9 mouse cellular contexts compared by ENCODE assay signal in genomic region chr12:103242591-103243025, GRCm38 (mm10). TPM values are rescaled to one million over a fixed set of nuclear protein-coding genes. Genes with fewer than 3 reads are reported as not detected.
DNase-seq lines count a peak whose midpoint lies in the region; ATAC-seq and TF ChIP-seq lines count a peak whose summit lies in the region.
"Had no signal": no experiment of that assay in that cellular context is flagged by ENCODE, and none has a peak within 500 bp of the region (broad histone marks: within the 10 kb centered on the region; RNA-seq: fewer than 3 reads in every experiment).

No protein-coding gene starts in this region.

- H3K36me3 ChIP-seq in intestine, embryonic 15.5 days: no peaks in the 10 kb centered on the region
- H3K36me3 ChIP-seq in midbrain, embryonic 10.5 days: no peaks in the 10 kb centered on the region
- H3K36me3 ChIP-seq in small intestine, adult 2 months (ENCODE audit: control insufficient read depth, insufficient read depth, low read length): no peaks in the 10 kb centered on the region

- H3K4me2 ChIP-seq in intestine, embryonic 15.5 days (replicated peaks): peak overlapping the region; percentile 96

- H3K9me3 ChIP-seq in intestine, embryonic 15.5 days: no peaks in the 10 kb centered on the region
- no peaks in the 10 kb centered on the region for H3K9me3 ChIP-seq in midbrain, embryonic 10.5 days (replicated peaks)

- no peak for TF ChIP-seq POLR2A in small intestine, adult 2 months (IDR thresholded peaks at IDR 0.05; ENCODE audit: low read depth, low read length)

- H3K4me3 ChIP-seq in intestine, embryonic 15.5 days (replicated peaks): peak overlapping the region; percentile 72
- peak overlapping the region; percentile 69 for H3K4me3 ChIP-seq in midbrain, embryonic 10.5 days
- H3K4me3 ChIP-seq in small intestine, adult 2 months (ENCODE audit: low read depth, low read length): peak overlapping the region; percentile 57
- H3K4me3 ChIP-seq: myocyte had no signal

- 0% methylated on average over 34 of the region's 34 CpGs for WGBS in intestine, embryonic 15.5 days
- under 1% methylated on average over 34 of the region's 34 CpGs for WGBS in midbrain, embryonic 10.5 days
- 1% methylated on average over 34 of the region's 34 CpGs for WGBS in small intestine, adult 2 months

- intact Hi-C loops in gastrocnemius, postnatal 14 days (cut with DNase I; ENCODE audit: low total_unique reads): no loop called here
- intact Hi-C loops in left cerebral cortex, postnatal 25 days (cut with DNase I): loop anchor here (1.0 kb wide), 2 partner anchors 53 to 98 kb away; no protein-coding TSS in a partner anchor

- peak overlapping the region; percentile 83 for H3K27ac ChIP-seq in intestine, embryonic 15.5 days
- H3K27ac ChIP-seq in midbrain, embryonic 10.5 days (replicated peaks): peak overlapping the region; percentile 92
- H3K27ac ChIP-seq in small intestine, adult 2 months (ENCODE audit: insufficient read depth, low read depth, low read length): no peak overlapping the region

- H3K27me3 ChIP-seq in intestine, embryonic 15.5 days (replicated peaks): peaks cover 21% of the 10 kb centered on the region
- peaks cover 67% of the 10 kb centered on the region for H3K27me3 ChIP-seq in midbrain, embryonic 10.5 days (ENCODE audit: low read depth, poor library complexity, severe bottlenecking)
- H3K27me3 ChIP-seq in small intestine, adult 2 months (ENCODE audit: control insufficient read depth, insufficient read depth, low read length): peaks cover 14% of the 10 kb centered on the region

- ATAC-seq in intestine, embryonic 15.5 days: peak; percentile 77
- ATAC-seq in inflammation-experienced regulatory T-cells, adult 6 months: no peak

- peak; percentile 77 to 88 for DNase-seq in adrenal gland, adult (ENCODE audit: inconsistent age in 2 of 2, low spot score in 1 of 2)
- peak; percentile 63 for DNase-seq in embryo, embryonic 10 days (ENCODE audit: low spot score)
- DNase-seq in gastrocnemius, postnatal 14 days: peak; percentile 63
- DNase-seq in left cerebral cortex, postnatal 25 days (ENCODE audit: low spot score in 2 of 2): peak; percentile 57 to 67
- DNase-seq in midbrain, embryonic 10.5 days (ENCODE audit: low spot score): peak; percentile 66

- H3K4me1 ChIP-seq in intestine, embryonic 15.5 days (replicated peaks): peaks cover 10% of the 10 kb centered on the region; the same call in 1 of the 2 replicates
- peaks cover 45% of the 10 kb centered on the region for H3K4me1 ChIP-seq in midbrain, embryonic 10.5 days
- no peaks in the 10 kb centered on the region for H3K4me1 ChIP-seq in small intestine, adult 2 months (ENCODE audit: control insufficient read depth, insufficient read depth, insufficient read length, low read length)

- TF ChIP-seq CTCF in small intestine, adult 2 months (IDR thresholded peaks at IDR 0.05; ENCODE audit: extremely low read depth, insufficient read length, insufficient replicate concordance, low read depth, low read length): no peak

- peak overlapping the region; percentile 77 for H3K9ac ChIP-seq in intestine, embryonic 15.5 days

RNA-seq across cellular contexts. Expression of gene Prima1, which starts 0.7 kb away (rescaled TPM):
- 10 to 100 TPM in 1 of 2 experiments, 1 to 10 TPM in 1; 2.3 to 14.0 TPM for total RNA-seq in gastrocnemius, postnatal 14 days (2021)
- polyA plus RNA-seq in intestine, embryonic 15.5 days (2015; fragmentation: Nextera tagmentation; extraction: Ambion mirVana): 1.1 and 1.4 TPM in 2 replicates
- 10 to 100 TPM in 1 of 2 experiments, 1 to 10 TPM in 1; 4.3 to 10.7 TPM for total RNA-seq in left cerebral cortex, postnatal 25 days (2021)
- 1.5 and 1.8 TPM in 2 replicates for polyA plus RNA-seq in midbrain, embryonic 10.5 days (2016; fragmentation: Nextera tagmentation; extraction: Ambion mirVana)
- polyA plus RNA-seq in small intestine, adult 2 months (2012; rRNA removed): 0.18 and 1.3 TPM in 2 replicates
- polyA plus RNA-seq in inflammation-experienced regulatory T-cells, adult 6 months (2017; shearing (Covaris generic)): not detected
- polyA plus RNA-seq: myocyte had no signal
